Mouse (Mus musculus) ES-Bruce4 (cell line): ENCODE data around the gene Rassf3.

ENCODE experiments used
- CTCF ChIP-seq: IDR thresholded peaks from one replicate; pipeline ENCODE4 v1.8.1; 2011; ENCODE audit warnings: low read depth, low read length
- EP300 ChIP-seq: IDR thresholded peaks from 2 replicates; pipeline ENCODE4 v1.6.1; 2011; ENCODE audit warnings: low read depth, low read length; ENCODE audit not compliant: insufficient read depth

DNA sequence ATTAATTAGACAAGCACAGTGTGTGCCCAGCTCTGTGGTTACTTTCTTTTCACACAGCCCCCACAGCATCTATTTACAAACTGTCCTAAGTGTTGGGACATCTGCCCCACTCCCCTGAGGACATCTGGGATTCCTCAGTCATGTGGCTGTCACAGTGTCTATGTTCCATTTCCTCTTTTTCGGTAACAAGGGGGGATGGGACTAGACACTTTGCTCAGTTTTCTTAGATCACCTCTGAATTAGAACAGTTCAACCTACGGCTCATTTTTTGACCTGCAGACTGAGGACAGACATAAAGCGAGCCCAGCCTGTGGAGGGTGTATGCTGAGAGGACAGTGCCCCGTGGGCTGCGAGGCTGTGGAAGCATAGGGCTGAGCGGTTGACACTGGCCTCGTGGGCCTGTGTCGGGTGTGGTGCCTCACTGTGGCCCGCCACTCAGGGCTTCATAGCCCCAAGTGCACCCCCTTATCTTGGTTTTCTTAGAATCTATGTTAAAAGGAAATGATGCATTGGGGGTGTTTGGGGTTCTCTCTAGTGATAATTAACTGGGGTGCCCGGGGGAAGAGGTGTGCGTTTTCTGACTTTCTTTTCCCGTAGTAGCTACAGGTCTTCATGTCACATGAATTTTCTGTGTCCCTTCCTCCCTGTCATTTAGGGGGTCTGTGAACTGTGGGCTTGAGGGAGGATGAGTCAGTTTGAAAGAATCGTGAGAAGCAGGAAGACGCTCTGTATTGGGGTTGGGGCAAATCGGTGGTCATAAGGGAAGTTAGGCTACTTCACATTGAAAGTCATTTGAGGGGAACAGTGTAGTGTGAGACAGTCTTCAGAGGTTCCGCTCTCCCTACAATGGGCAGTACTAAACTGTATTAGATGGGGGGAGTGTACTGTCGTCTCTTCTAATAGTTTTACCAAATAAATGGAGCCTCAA, 101.2 kb downstream of the Rassf3 start:
- TF ChIP-seq CTCF, result no peak
- TF ChIP-seq EP300, result no peak
